Mouse (Mus musculus): Measurements from ENCODE around the gene Ythdf2.

GRCm38 (mm10) chr4:132259248-132259647, 47.1 kb upstream of the Ythdf2 start:
- no peak for TF ChIP-seq CTCF (IDR thresholded peaks at IDR 0.05; ENCODE audit: low read depth)
- no peak for TF ChIP-seq EP300 (IDR thresholded peaks at IDR 0.05; ENCODE audit: low read depth)

Measured in liver, postnatal 0 days (tissue).